23 mouse cellular contexts compared by ENCODE assay signal in genomic region chr16:41091259-41091658, GRCm38 (mm10).
DNase-seq lines count a peak whose midpoint lies in the region; ATAC-seq lines count a peak whose summit lies in the region.
"Had no signal": no experiment of that assay in that cellular context is flagged by ENCODE, and none has a peak within 500 bp of the region (broad histone marks: within the 10 kb centered on the region; RNA-seq: fewer than 3 reads in every experiment).

No protein-coding gene starts in this region.

- no peak overlapping the region for H3K27ac ChIP-seq in hindbrain, embryonic 11.5 days (ENCODE audit: low read depth, low read length)
- H3K27ac ChIP-seq in hindbrain, embryonic 10.5 days, result no peak overlapping the region
- no peak overlapping the region for H3K27ac ChIP-seq in heart, embryonic 10.5 days
- H3K27ac ChIP-seq: embryonic facial prominence, embryonic 10.5 days; hindbrain, embryonic 14.5 days; intestine, embryonic 15.5 days had no signal

- H3K4me1 ChIP-seq in hindbrain, embryonic 11.5 days (replicated peaks; ENCODE audit: control insufficient read depth, insufficient read depth, low read length), result no peaks in the 10 kb centered on the region
- no peaks in the 10 kb centered on the region for H3K4me1 ChIP-seq in hindbrain, embryonic 10.5 days (replicated peaks)
- H3K4me1 ChIP-seq in heart, embryonic 10.5 days, result no peaks in the 10 kb centered on the region
- H3K4me1 ChIP-seq: embryonic facial prominence, embryonic 10.5 days; intestine, embryonic 15.5 days had no signal

- no peaks in the 10 kb centered on the region for H3K27me3 ChIP-seq in hindbrain, embryonic 11.5 days (ENCODE audit: control insufficient read depth, insufficient read depth, low read length)
- H3K27me3 ChIP-seq in hindbrain, embryonic 10.5 days (ENCODE audit: insufficient read depth, poor library complexity, severe bottlenecking), result no peaks in the 10 kb centered on the region
- no peaks in the 10 kb centered on the region for H3K27me3 ChIP-seq in heart, embryonic 10.5 days (ENCODE audit: insufficient read depth, poor library complexity, severe bottlenecking)
- H3K27me3 ChIP-seq: intestine, embryonic 15.5 days had no signal

- H3K9ac ChIP-seq in hindbrain, embryonic 11.5 days (ENCODE audit: low read depth, low read length), result no peak overlapping the region
- H3K9ac ChIP-seq: hindbrain, embryonic 14.5 days; intestine, embryonic 15.5 days had no signal

- ATAC-seq in hindbrain, embryonic 11.5 days (ENCODE audit: low FRiP score), result peak; percentile 61; the same call in 1 of the 2 replicates
- ATAC-seq: activated CD4-positive, CD25-positive, alpha-beta regulatory T cell, adult 4 months; CD4-positive, CD25-positive, alpha-beta regulatory T cell, adult 4 months; intestine, embryonic 15.5 days had no signal

- H3K36me3 ChIP-seq in hindbrain, embryonic 11.5 days (ENCODE audit: control insufficient read depth, insufficient read depth, low read length), result no peaks in the 10 kb centered on the region
- H3K36me3 ChIP-seq in hindbrain, embryonic 10.5 days, result no peaks in the 10 kb centered on the region
- H3K36me3 ChIP-seq in heart, embryonic 10.5 days, result no peaks in the 10 kb centered on the region
- H3K36me3 ChIP-seq: embryonic facial prominence, embryonic 10.5 days; G1E; intestine, embryonic 15.5 days had no signal

- peak; percentile 17 for DNase-seq in embryo, embryonic 10 days (ENCODE audit: low spot score)
- DNase-seq in embryo, embryonic 9.5 days (ENCODE audit: extremely low spot score), result no peak
- DNase-seq in hindbrain, embryonic 11.5 days (ENCODE audit: low spot score), result no peak
- DNase-seq in hindbrain, embryonic 10.5 days (ENCODE audit: low spot score), result no peak
- peak; percentile 8 for DNase-seq in embryo, embryonic 10.5 days (ENCODE audit: low spot score)
- no peak for DNase-seq in T-cell, adult 2 months (ENCODE audit: low spot score)
- no peak for DNase-seq in heart, embryonic 10.5 days (ENCODE audit: low spot score)
- DNase-seq: adrenal gland, adult 2 months; adrenal gland, postnatal 25 days; B cell, adult 2 months; cerebellum, adult 2 months; cerebellum, postnatal 10 days; gastrocnemius, postnatal 36 days; heart, adult 11 months; heart, postnatal 10 days; heart, postnatal 4 days; kidney, adult 18-20 months had no signal

- no peak overlapping the region for H3K4me2 ChIP-seq in hindbrain, embryonic 11.5 days (replicated peaks; ENCODE audit: low read depth, low read length)
- H3K4me2 ChIP-seq: hindbrain, embryonic 14.5 days; intestine, embryonic 15.5 days had no signal

- H3K4me3 ChIP-seq in hindbrain, embryonic 11.5 days (ENCODE audit: low read depth, low read length), result no peak overlapping the region
- H3K4me3 ChIP-seq in hindbrain, embryonic 10.5 days, result no peak overlapping the region
- no peak overlapping the region for H3K4me3 ChIP-seq in heart, embryonic 10.5 days
- H3K4me3 ChIP-seq: embryonic facial prominence, embryonic 10.5 days; intestine, embryonic 15.5 days had no signal

- H3K9me3 ChIP-seq in hindbrain, embryonic 11.5 days (ENCODE audit: control insufficient read depth, low read length), result no peaks in the 10 kb centered on the region
- no peaks in the 10 kb centered on the region for H3K9me3 ChIP-seq in hindbrain, embryonic 10.5 days
- no peaks in the 10 kb centered on the region for H3K9me3 ChIP-seq in heart, embryonic 10.5 days
- H3K9me3 ChIP-seq: embryonic facial prominence, embryonic 10.5 days; intestine, embryonic 15.5 days had no signal

Comparison
In these comparisons a context has a peak if more than half of its experiments do, and no peak if none do; other contexts are left out.
1. DNase-seq: peak in embryo, embryonic 10 days (single experiment) and embryo, embryonic 10.5 days (single experiment); none in embryo, embryonic 9.5 days (single experiment), hindbrain, embryonic 11.5 days (single experiment), hindbrain, embryonic 10.5 days (single experiment), T-cell, adult 2 months (single experiment) and heart, embryonic 10.5 days (single experiment).